Mouse (Mus musculus) embryonic fibroblast, embryonic 13.5 days (primary cell): ENCODE measurements at regions not wholly inside any gene's neighbourhood (a gene's known extent, or its start where the extent isn't known, plus 50 kb on each side); places are given as distances from the start of the nearest gene placed in this dataset.

ENCODE experiments used
- CTCF ChIP-seq: IDR thresholded peaks from 2 replicates; pipeline ENCODE4 v1.5.1; 2011; ENCODE audit warnings: mild to moderate bottlenecking, control low read depth, low read length, moderate library complexity, borderline replicate concordance; ENCODE audit not compliant: insufficient read depth
- POLR2A ChIP-seq: IDR thresholded peaks from 2 replicates; pipeline ENCODE4 v1.6.1; 2011; ENCODE audit warnings: low read depth, mild to moderate bottlenecking, control low read depth, low read length, moderate library complexity

- no peak for TF ChIP-seq CTCF
- TF ChIP-seq POLR2A, result no peak
Observed at GRCm38 (mm10) chr13:84760471-84760870, 428.7 kb upstream of the Ccnh start.
